Mouse (Mus musculus): Measurements from ENCODE around the gene Scp2.

The Scp2 gene

DNA sequence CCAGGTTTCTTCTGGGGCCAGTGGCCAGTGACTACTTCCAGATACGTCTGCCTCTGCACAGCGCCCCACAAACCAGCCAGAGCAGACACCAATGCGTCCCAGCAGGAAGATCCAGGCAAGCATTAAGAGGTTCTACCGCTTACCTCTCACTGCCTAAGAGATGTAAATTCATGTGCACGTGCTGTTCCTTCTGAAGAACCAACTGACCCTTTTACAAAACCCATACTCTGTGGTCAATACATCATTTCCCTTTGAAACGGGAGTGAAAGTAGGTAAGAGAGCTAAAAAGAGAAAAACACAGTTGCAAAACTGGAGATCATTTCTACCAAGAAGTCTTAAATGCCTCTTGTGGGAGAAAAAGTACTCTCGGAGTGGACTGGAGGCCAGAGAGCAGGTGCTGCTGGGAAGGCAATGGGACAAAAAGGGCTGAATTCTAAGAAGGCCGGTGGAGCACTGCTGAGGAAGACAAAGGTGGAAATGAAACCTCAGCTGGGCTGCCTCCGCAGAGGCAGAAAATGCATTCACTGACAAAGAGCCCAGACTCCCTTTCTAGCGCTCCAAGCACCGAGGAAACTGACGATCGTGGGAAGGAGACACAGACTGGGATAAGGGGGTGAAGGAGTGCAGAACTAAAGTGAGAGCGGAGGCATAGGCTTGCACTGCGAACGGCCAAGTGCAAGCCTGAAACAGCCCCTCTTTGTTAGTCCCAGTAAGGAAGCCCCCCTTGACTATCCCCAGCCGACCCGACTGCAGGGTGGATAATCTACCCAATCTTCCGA lies 85.0 kb downstream of the Scp2 start:
- no peak for DNase-seq (ENCODE audit: low spot score)

DNA sequence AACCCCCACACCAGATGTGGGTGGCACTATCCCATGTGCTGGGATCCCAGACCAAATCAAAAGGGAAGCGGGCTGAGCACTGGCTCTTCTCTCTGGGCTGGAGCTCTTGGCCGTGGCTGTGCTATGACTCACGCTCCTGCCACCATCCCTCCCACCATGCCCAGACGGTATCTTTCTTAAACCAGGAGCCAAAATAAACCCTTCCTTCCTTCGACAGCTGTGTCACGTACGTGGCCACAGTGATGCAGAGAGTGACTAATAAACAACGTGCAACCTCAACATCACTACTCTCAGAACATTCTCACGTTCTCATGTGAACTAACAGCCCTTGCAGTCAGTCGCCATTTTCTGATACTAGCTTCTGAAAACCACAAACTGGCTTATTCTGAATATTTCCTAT lies 86.6 kb downstream of the Scp2 start:
- peak; percentile 44 for DNase-seq (ENCODE audit: low spot score)

DNA sequence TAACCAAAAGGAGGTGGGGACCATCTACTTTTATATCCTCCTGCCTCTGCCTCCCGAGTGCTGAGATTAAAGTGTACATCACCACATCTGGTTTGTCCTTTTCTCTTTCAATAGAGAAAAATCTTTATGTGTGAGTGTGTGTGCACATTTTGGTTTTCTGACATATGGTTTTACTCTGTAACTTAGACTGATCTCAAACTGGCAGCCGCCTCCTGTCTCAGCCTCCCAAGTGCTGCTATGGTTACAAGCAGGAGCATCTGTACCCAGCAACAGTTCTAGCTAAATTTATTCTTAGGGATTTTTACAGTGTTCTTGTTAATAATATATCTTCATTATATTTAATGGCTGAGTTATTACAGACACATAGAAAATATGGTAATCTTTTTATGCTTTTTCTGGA lies 87.6 kb downstream of the Scp2 start:
- DNase-seq (ENCODE audit: low spot score) = no peak

DNA sequence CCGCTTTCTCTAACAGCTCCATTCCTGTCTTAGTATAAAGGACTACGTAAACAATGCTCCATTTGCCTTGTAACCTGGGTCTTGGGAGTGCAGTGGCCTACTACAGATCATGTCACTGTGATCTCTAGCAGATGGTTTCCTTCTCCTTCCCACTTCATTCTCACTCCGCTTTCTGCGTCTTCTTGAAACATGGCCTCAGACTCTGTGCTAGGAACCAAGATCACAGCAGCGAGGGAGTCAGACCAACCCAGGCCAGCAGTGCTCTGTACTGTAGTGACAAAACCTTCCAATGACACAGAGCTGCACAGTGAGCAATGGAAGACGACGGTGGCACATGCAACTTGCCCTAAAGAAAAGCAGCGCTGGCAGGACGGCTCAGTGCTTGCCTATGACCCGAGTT lies 88.9 kb downstream of the Scp2 start:
- no peak for DNase-seq (ENCODE audit: low spot score)

DNA sequence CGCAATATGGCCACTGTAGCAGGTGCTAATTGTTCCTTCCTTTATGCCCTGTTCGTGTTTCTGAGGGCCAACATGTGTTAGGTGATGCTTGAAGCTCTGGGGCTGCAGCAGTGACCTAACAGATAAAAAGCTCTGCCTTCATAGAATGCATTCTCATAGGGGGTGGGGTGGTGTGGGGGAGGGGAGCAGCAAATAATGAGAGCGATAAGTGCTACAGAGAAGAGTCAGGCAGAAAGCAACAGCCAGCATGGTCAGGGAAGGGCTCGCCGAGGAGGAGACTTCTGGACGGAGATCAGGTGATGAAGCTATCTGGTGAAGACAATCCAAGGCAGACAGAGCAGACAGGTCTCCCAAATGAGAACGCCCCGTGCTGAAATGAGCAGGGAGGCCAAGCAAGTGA lies 92.1 kb downstream of the Scp2 start:
- DNase-seq (ENCODE audit: low spot score) = no peak

DNA sequence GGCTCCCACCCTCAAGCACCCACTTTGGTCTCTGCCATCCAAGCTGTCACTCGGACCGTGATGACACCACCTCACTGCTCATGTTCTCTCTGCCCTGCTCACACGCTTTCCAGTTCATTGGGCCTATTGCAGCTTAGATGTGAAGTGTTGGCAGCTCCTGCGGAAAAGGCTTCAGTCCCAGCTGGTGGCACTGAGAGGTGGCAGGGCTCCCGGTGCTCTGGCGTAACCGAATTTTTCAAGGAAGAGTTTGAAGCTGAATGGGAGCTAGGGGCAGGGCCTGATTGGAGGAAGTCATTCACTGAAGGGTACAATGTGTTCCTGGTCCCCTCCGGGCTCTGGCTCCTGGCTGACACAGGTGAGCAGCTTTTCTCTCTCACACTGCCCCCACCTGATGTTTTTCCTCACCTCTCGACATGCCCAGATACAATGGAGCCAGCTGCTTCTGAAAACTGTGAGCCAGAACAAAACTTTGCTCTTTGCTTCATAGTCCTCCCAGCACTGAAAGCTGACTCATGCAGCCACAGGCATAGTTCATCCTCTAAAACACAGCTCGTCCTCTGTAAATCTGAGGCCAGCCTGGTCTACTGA lies 93.0 kb downstream of the Scp2 start:
- DNase-seq (ENCODE audit: low spot score) = no peak

DNA sequence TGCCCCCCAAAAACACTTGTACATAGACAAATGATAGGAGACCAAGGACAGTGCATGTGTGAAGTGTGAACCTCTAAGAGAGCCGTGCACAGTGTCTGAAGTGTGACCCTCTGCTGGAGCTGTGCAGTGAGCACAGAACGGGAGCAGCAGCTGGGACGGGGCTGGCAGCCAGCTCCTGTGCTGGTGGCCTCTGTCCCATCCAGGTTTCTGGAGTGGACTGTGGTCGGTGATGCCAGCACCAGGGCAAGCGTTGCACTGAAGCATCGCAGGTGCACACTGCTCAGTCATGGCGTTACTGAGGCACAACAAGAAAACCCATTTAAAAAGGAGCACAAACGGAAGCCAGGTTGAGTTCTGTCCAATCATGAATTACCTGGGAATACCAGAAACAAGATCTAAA lies 98.7 kb downstream of the Scp2 start:
- DNase-seq (ENCODE audit: low spot score) = no peak

DNA sequence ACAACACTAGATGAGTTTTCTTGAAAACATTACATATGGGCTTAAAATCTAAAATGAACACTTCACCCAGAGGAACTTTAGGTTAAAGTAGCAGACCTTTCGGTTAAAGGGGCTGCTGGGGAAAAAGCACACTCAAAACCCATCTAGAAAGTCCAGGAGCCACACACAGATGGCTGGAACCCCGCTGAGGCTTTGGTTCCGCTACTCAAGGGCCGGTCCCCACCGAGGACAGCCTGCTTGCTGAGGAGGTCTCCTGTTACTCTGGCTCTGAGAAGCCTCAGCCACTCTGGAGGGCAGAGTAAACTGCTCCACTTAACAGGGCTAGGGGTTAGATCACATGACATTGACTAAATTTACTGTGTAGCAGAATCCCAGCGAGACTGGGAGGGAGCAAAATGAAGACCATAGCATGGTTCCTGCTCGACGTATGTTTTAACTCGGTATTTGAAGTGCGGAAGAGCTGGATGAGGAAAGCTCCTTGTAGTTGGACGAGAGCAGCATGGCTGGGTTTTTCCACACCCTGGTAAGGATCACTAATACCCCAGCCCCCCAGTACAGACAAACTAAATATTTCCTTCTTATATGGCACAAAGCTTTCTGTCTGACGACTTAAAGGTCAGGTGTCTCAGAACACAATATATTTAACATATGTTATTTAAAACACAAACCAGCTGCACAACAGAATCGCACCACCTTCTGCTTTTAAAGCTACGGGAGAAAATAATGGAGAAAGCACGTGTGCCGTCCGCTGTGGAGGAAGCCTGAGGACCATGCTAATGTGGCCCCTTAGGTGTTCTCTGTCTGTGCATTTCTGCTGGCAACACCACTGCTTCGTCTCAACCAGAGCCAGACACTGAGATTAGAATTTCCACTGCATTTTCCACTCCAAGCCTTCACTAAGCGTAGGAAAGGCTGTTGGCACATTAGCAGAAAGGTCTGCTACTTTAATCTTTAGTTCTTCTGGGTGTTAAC lies 99.4 kb downstream of the Scp2 start:
- no peak for DNase-seq (ENCODE audit: low spot score)

DNA sequence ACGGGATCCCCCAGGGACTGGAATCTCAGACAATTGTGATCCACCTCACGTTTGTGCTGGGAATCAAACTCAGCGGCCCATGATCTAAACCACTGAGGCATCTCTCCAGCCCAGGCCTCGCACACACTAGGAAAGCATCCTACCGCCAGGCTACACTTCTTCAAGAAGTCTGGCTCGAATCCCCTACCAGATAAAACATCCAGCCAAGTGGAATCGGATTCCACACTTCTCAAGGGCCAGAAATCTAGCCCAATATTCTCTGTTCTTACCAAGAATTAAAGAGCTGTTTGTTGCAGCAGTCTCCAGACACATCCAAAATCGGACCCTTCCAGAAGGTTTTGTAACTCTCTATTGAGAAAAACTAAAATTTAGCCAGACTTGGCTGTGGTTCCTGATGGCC lies 107.8 kb downstream of the Scp2 start:
- DNase-seq (ENCODE audit: low spot score) = no peak

DNA sequence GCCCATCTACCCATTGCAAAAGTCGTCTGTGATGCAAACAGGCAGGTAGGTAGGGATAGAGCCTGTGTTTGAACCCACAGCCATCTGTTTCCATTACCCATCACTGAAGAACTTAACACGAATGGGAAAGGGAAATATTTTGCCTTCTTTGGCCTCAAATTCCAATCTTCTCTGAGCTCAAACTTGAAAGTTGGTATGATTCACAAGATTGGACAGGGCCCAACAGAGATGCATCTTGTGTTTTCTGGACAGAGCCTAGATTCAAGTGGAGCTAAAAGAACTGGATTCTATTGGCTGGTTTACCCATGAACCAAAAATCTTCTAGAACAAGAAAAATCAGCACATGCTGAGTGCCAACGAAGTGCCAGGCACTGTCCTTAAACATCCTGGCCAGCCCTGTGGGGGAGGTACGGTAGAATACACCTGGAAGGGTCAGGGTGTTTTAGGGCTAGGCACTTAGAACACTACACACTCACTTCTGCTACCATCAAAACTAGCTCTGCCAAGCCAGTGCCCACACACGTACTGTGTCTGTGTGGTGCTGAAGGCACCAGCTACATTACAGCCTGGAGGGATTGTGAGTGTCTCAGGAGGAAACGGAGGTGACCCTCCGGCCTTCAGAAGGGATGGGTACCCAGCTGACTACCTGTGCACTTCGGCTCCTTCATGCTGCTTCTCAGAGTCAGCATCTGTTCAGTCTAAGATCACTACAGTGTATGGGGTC lies 111.6 kb downstream of the Scp2 start:
- no peak for DNase-seq (ENCODE audit: low spot score)

DNA sequence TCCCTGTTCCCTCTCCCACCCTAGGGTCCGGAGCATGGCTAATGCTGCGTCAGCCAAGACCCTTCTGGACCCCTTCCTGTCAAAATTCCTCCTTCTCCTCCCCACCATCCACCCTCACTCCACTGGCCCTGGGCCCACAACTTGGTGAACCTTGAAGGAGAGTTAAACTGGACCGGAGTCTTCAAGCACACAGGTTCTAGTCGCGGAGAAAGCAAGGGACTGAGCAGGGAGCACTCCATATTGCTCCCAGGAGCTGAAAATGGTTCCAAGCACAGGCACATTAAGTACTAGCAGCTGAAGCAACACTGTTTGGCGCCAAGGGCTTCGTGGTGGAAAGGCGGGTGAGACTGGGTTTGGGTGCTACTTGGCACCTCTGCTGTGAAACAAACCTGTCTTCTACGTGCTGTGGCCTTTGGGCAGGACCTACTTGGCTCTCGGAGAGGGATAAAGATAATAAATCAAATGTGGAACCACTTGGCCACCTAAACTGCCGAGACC lies 112.4 kb downstream of the Scp2 start:
- no peak for DNase-seq (ENCODE audit: low spot score)

DNA sequence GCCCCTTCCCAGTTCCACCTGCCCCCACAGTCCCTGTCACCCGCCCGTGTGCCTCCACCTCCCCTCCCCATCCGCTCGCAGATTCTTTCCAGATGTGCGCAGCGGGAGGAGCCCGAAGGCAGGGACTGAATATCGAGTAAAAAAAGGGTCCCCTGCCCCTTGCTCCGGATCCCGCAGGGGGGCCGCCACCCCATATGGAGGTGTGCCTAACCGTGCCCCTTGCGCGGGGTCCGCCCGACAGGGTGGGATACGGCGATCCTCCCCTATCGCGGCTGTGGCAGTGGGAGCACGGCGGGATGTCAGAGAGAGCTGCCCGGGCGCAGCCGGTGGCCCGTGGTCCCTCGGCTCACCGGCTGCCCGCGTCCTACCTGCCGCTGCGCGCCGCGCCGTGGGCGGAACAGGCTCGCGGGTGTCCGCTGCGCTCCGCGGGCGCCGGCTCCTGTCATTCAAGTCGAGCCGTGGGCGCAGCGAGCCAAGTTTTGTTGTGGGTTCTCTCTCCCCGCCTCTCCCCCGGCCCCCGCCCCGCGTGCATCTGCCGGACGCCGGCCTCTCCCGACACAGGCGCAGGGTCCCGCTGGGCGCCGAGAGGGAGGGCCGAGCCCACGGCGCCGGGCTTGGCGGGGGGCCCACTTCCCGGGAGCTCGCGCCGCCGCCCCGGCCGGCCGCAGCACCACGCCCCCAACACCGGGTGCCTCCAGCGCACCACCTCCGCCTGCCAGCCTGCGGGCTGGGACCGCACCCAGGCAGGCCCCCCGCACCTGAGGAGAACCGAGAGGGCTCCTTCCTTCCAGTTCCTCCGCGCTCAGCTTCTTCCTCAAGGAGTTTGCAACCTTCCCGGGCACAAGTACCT lies 113.1 kb downstream of the Scp2 start:
- no peak for DNase-seq (ENCODE audit: low spot score)

DNA sequence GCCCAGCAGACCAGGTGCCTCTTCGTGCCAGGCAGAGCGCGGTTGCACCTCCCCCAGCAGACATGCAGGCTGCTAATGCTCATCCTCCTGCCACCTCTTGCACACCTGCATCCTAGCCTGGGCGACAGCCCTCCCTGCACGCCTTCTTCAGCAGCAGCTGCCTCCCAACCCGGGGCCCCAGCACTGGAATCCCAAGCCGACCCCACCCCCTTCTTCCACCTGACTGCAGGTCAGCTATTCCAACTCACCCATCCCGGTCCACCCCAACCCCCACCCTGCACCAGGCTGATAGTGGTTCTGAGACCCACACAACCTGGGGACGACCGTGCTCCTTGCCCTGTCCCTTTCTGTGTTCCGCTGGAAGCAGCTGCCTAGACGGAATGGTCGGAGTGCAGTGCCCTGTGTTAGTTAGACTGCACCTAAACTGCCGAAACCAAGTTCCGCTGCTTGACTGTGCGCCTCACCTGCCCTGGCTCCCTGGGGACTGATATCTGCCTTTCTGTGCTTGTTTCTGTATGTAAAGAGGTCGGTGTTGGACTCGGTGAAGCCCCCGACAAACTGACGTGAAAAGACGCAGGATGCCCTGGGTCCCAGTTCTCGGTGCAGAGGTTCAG lies 113.8 kb downstream of the Scp2 start:
- no peak for DNase-seq (ENCODE audit: low spot score)

DNA sequence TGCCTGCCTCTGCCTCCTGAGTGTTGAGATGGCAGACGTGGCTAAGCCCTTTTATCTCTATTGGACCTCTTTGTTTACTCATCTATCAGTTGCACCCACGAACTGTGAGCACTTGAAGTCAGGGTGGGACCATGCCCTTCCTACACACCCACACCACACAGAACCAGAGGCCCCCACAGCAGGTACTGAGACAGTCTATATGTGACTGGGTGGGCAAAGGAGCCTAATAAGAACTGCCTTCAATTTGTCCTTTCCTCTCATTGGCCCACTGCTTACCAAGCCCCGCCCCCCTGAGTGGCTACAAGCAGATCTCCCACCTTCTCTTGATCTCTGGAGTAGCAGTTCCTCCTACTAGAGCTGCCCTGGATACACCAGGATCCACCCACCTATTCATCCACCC lies 118.6 kb downstream of the Scp2 start:
- no peak for DNase-seq (ENCODE audit: low spot score)

DNA sequence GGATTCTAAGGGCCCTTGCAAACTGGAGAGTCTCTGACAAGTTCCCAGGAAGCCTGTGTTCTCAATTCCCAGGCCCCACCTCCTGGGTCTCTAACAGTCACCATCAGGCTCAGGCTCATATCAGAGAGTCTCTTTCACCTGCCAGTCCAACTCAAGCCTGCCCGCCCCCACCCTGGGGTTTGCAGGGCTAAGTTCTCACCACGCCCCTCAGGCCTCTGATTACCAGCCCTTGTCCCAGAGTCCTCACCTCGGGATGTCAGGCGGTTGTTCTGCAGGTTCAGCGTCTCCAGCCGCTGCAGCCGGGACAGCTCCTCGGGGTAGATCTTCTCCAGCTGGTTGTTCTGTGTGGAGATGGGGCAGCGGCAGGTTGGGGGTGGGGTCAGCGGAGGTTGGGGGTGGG lies 119.5 kb downstream of the Scp2 start:
- DNase-seq (ENCODE audit: low spot score) = no peak

DNA sequence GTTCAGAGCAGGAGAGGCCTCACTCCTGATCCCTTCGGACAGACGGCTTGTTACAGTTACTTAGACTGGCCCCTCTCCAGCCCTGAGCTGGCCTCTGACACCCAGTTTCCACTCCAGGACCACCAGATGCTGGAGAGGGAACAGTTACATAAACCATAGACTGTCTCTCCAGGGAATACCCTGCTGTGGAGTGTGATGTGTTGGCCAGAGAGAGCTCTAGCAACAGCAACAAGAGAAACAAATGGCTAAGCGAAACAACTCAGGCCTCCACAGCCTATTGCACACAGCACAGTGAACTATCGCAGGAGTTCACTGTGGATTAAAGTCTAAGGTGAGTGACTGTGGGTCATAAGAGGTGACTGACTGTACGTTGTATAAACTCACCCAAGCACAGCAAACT lies 120.2 kb downstream of the Scp2 start:
- no peak for DNase-seq (ENCODE audit: low spot score)

DNA sequence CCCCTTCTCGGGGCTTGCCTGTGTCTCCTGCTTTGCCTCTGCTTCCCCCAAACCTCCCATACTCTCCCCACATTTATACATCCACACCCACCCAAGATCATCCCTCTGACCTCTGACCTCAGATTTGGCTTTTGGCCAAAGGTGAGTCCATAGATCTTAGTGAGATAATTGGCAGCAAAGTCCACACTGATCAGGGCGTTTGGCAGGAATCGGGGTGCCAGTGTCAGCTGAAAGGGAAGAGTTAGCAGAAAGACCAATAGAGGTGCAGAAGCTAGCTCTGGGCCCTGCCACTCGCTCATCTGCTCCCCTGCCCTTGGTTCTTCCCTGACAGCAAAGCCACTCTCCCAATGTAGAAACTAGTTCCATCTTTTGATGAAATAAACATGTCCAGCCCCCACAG lies 121.6 kb downstream of the Scp2 start:
- DNase-seq (ENCODE audit: low spot score) = no peak

DNA sequence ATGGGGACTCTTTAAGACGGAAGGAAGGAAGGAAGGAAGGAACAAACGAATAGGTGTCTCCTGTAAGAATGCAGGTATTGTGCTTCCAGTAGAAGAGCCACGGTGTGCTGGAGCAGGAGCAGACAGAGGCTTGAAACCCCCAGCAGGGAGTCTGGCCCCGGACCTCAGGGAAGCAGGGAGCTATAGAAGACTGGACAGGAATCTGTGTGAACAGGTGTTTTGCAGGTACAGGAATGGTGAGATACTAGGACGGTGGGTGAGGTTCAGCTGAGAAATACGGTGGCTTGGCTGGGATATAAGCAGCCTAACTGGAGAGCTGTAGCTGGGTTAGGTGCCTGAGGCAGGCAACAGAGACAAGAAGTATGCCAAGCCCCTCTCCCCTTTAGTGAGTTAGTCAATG lies 124.6 kb downstream of the Scp2 start:
- DNase-seq (ENCODE audit: low spot score) = no peak

DNA sequence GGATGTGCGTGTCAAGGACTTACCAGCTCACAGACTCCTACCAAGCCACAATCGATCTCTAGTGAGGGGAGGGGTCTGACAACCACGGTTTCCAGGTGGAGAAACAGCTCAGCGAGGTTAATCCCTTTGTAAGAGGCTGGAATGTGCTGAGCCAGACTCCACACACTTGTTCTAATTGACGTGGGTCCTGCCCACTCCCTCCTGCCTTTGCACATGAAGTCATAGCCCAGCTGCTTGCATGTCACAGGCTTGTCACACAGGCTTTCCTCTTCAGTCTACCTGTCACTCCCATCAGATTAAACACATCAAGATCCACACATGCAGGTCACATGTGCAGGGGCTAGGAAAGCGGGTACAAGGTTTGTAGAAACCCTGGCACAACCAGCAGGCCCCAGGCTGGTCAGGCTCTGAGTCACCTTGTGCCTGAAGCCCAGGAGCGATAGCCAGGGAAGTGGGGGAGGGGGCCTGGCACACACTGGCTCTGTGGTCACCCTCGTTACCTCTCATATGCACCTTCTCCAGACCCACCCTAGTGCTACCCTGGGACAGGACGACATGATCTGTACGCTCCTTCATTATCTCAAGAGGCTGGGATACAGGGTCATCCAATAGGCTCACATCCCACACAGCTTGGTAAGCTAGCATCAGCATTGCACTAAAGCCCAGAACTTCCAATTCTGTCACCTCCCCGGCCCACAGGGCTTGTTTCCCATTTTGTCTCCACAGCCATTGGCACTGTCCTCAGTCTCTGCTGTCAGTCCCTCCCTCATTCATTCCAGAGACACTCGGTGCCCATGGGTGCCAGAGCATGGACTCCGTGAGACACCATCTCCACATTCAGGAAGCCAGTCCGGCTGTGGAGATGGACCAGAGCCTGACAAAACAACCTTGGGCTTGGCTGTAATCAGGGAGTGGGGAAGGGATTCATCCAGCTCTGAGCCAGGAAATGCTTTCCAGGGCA lies 125.6 kb downstream of the Scp2 start:
- DNase-seq (ENCODE audit: low spot score) = peak; percentile 11
